Mouse (Mus musculus): ENCODE measurements at regions not wholly inside any gene's neighbourhood (a gene's known extent, or its start where the extent isn't known, plus 50 kb on each side); places are given as distances from the start of the nearest gene placed in this dataset.
"Not testable (repeated sequence)": the region's sequence is repeated elsewhere in the genome, so short reads cannot be mapped to it uniquely, and the experiment has no call there.

DNA sequence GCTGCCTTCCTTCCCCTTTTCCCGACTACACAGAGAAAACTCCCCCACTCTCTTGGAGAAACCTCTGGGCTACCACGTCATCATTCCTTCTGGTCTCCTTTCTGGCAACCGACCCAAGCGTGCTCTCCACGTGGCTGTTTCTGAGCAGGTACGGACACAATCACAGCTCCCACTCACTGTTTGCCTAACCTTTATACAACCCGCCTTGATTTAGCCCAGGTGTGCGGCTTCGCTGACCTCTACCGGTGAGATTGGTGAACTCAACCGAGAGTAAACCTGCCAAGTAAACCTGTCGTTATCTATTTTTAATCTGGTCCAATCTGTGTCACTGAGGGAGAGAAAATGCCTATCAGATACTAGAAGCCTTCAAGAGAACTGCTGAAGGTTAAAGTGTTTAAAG is 142.7 kb upstream of the Gnai1 start:
- DNase-seq (ENCODE audit: low spot score), result peak; percentile 28
- 24% methylated on average over 12 of the region's 12 CpGs for WGBS
- H3K36me3 ChIP-seq (replicated peaks), result no peaks in the 10 kb centered on the region
- H3K4me1 ChIP-seq, result no peaks in the 10 kb centered on the region
- H3K9me3 ChIP-seq, result no peaks in the 10 kb centered on the region
- H3K27ac ChIP-seq (replicated peaks), result no peak overlapping the region
- no peaks in the 10 kb centered on the region for H3K27me3 ChIP-seq (replicated peaks; ENCODE audit: low read depth, poor library complexity, severe bottlenecking)
- no peak overlapping the region for H3K4me3 ChIP-seq

DNA sequence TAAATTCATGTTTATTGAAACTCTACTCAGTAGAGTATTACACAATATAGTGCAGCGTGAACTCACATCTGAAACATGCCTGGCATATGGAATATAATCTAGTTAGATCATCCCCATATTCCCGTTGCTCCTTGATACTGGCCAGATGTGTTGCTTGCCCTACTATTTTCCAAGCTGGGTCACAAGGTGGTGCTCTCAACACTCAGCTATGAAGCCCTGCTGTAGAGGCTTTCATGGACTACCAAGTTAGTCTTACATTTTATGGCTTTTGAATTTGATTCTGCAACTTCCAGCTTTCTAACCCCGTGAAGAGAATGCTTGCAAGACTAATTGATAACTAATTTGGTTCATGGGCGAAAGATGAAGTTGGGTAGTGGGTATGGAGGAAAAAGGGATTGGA is 134.2 kb upstream of the Gnai1 start:
- no peak overlapping the region for H3K27ac ChIP-seq (replicated peaks)
- no peaks in the 10 kb centered on the region for H3K4me1 ChIP-seq
- H3K9me3 ChIP-seq, result no peaks in the 10 kb centered on the region
- no peak for DNase-seq (ENCODE audit: low spot score)
- H3K27me3 ChIP-seq (replicated peaks; ENCODE audit: low read depth, poor library complexity, severe bottlenecking), result no peaks in the 10 kb centered on the region
- H3K4me3 ChIP-seq, result no peak overlapping the region
- 76% methylated on average over 4 of the region's 4 CpGs for WGBS
- H3K36me3 ChIP-seq (replicated peaks), result no peaks in the 10 kb centered on the region

DNA sequence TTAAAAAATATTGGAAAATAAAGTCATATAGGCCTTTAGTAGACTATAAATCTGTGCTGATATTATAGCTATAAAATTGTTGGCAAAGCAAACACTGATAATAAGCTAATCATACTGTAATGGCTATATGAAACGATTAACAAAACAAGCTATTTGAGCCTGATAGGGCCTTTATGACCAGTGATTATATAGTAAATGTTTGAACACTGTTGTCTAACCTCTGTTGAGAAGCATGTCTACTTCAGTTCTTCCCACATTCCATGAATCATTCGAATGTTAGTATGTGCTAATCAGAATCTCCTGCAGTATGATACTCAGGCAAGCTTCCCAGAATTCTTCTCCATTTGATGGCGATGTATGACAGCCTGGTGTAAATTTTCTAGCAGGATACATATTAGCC is 129.6 kb upstream of the Gnai1 start:
- no peaks in the 10 kb centered on the region for H3K9me3 ChIP-seq
- no peak overlapping the region for H3K27ac ChIP-seq (replicated peaks)
- DNase-seq (ENCODE audit: low spot score), result no peak
- 85% methylated on average over 3 of the region's 3 CpGs for WGBS
- no peaks in the 10 kb centered on the region for H3K4me1 ChIP-seq
- H3K4me3 ChIP-seq, result no peak overlapping the region
- H3K36me3 ChIP-seq (replicated peaks), result no peaks in the 10 kb centered on the region
- no peaks in the 10 kb centered on the region for H3K27me3 ChIP-seq (replicated peaks; ENCODE audit: low read depth, poor library complexity, severe bottlenecking)

DNA sequence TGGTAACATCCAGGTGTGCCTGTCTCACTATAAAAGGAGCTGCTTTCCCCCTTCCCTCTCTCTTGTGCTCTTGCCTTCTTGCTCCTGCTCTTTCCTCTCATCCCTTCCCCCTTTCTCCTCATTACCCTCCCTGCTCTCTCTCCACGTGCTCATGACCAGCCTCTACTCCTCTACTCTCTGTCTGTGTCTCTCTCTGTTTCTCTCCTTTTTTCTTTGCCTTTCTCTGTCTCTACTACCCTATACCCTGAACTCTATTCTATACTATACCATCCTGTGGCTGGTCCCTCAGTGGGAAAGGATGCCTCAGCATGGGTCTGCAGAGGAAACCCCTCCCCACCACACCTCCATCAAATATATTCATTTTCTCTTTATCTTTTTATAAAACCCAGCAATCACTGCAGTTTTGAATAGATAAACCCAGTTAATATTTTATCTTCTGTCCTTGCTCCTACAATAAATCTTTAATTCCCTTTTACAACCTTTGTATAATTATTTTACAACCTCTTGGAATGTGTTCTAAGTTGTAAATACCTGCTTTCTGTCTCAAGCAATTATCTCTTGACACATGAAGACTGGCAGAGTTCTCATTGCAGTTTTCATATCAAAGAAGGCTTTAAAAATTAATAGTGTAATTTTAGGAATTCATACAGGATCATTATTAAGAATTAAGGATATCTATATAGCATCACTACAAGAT is 127.1 kb upstream of the Gnai1 start:
- Histone ChIP-seq H3K27ac (replicated peaks) (no peak overlapping the region), H3K27me3 (replicated peaks; ENCODE audit: low read depth, poor library complexity, severe bottlenecking) (no peaks in the 10 kb centered on the region), H3K9me3 (no peaks in the 10 kb centered on the region), H3K4me1 (no peaks in the 10 kb centered on the region), H3K4me3 (no peak overlapping the region), H3K36me3 (replicated peaks) (no peaks in the 10 kb centered on the region)
- no peak for DNase-seq (ENCODE audit: low spot score)
- 51% methylated on average over 1 of the region's 1 CpGs for WGBS

DNA sequence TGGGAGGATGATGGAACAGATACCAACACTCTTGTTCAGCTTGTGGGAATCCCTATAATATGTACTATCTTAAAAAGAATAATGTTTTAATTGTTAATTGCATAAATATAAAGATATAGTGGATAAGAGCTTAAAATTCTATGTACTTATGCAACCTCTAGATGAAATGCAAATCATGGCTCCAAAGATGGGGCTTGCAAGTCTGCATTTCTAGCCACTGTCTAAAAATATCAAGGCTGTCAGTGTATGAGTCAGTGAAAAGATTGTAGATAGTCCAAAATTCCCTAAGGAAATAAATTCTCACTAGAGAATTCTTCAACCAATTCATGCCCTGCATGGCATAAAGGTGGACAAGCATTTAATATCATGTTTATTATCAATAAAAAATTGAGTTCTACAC is 124.2 kb upstream of the Gnai1 start:
- H3K9me3 ChIP-seq, result no peaks in the 10 kb centered on the region
- H3K4me1 ChIP-seq, result no peaks in the 10 kb centered on the region
- DNase-seq (ENCODE audit: low spot score), result no peak
- no peaks in the 10 kb centered on the region for H3K27me3 ChIP-seq (replicated peaks; ENCODE audit: low read depth, poor library complexity, severe bottlenecking)
- H3K36me3 ChIP-seq (replicated peaks), result no peaks in the 10 kb centered on the region
- no peak overlapping the region for H3K27ac ChIP-seq (replicated peaks)
- H3K4me3 ChIP-seq, result no peak overlapping the region

DNA sequence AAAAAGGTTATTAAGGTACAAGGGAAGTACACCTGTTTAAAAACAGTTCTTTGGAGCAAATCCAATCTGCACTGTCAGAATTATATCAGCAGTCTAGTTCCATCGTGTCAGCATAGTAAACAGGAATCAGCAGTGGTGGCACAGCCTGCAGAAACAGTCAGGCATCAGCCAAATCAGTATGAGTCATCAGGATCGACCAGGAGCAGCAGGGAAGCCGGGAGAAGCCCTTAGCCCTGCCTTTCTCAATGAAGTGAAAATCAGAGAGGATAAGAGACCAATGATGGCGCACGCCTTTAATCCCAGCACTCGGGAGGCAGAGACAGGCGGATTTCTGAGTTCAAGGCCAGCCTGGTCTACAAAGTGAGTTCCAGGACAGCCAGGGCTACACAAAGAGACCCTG is 118.3 kb upstream of the Gnai1 start:
- Histone ChIP-seq H3K4me3 (no peak overlapping the region), H3K36me3 (replicated peaks) (no peaks in the 10 kb centered on the region), H3K27me3 (replicated peaks; ENCODE audit: low read depth, poor library complexity, severe bottlenecking) (no peaks in the 10 kb centered on the region), H3K4me1 (no peaks in the 10 kb centered on the region), H3K27ac (replicated peaks) (no peak overlapping the region), H3K9me3 (no peaks in the 10 kb centered on the region)
- 80% methylated on average over 7 of the region's 7 CpGs for WGBS
- DNase-seq (ENCODE audit: low spot score), result no peak

DNA sequence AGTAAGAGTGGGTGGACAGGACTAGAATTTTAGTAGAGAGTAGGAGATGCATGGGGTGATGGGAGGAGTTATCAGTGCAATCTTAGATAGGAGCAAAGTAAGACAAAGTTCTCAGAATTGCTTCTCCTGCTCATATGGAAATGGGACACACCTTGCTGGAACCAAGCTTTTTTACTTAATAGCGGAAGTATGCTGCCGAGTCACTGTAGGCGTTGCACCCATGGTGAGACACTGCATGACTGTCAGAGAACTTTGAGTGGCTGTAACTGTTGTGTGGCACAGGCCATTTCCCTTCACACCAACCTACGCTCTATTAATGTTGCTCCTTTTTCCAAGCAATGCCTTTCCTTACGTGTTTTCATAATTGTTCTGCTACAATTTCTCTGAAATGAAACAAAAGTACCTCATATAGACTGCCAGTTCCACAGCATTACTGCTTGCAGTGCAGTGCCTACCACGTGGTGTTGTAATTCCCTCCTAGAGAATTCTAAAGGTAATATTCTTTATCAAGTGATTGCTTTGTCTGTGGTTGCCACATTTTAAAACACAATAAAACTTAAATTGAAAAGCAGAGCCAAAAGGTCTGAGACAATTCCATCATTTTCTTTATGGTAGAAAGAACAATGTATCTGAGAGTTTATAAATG is 117.3 kb upstream of the Gnai1 start:
- H3K27me3 ChIP-seq (replicated peaks; ENCODE audit: low read depth, poor library complexity, severe bottlenecking), result no peaks in the 10 kb centered on the region
- 91% methylated on average over 6 of the region's 6 CpGs for whole genome bisulfite sequencing

DNA sequence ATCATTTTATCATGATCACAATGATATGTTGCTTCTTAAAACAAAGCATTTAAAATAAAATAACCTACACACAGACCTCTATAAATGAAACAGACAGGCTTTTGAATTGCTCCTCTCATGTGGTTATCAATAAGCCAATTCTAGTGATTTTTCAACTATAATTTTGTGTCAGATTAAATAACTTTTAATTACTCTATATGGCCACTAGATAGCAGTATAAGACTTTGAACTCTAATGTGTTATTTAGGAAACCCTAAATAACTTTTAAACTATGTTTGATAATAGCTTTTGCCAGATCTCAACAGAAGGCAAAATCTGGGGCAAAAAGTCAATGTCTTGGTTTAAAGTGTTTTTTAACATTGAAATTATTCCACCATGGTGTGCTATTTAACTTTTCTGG is 112.0 kb upstream of the Gnai1 start:
- Histone ChIP-seq H3K36me3 (replicated peaks) (no peaks in the 10 kb centered on the region), H3K9me3 (no peaks in the 10 kb centered on the region), H3K27ac (replicated peaks) (no peak overlapping the region), H3K27me3 (replicated peaks; ENCODE audit: low read depth, poor library complexity, severe bottlenecking) (no peaks in the 10 kb centered on the region), H3K4me1 (no peaks in the 10 kb centered on the region), H3K4me3 (no peak overlapping the region)
- no peak for DNase-seq (ENCODE audit: low spot score)

More for the DNA sequence above, 117.3 kb upstream of the Gnai1 start:
- Histone ChIP-seq H3K36me3 (replicated peaks) (no peaks in the 10 kb centered on the region), H3K9me3 (no peaks in the 10 kb centered on the region), H3K4me1 (no peaks in the 10 kb centered on the region), H3K4me3 (no peak overlapping the region), H3K27ac (replicated peaks) (no peak overlapping the region)
- no peak for DNase-seq (ENCODE audit: low spot score)

DNA sequence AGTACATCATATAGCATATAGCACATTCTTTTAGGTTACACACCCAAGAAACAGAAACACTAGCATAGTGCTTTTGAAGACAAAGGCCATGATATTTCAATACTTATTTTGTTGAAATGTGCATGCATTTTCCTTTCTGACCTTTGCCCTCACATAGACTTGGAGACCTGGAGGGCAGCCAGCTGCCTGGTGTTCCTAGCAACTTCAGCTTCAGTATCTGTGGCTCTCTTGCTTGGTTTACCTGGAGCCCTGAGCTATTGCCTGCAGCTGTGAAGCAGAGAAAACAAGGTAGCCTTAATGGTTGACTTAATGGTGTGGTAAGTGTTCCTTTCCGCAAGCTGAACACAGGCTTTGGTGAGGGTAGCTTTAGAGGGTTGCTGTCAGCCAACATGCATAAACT is 97.6 kb upstream of the Gnai1 start:
- H3K4me1 ChIP-seq, result peaks cover 3% of the 10 kb centered on the region; the same call in 1 of the 2 replicates
- no peak for DNase-seq (ENCODE audit: low spot score)
- H3K4me3 ChIP-seq, result no peak overlapping the region
- H3K36me3 ChIP-seq (replicated peaks), result no peaks in the 10 kb centered on the region
- no peak overlapping the region for H3K27ac ChIP-seq (replicated peaks)
- no peaks in the 10 kb centered on the region for H3K9me3 ChIP-seq
- WGBS, result 74% methylated on average over 1 of the region's 1 CpGs
- no peaks in the 10 kb centered on the region for H3K27me3 ChIP-seq (replicated peaks; ENCODE audit: low read depth, poor library complexity, severe bottlenecking)

DNA sequence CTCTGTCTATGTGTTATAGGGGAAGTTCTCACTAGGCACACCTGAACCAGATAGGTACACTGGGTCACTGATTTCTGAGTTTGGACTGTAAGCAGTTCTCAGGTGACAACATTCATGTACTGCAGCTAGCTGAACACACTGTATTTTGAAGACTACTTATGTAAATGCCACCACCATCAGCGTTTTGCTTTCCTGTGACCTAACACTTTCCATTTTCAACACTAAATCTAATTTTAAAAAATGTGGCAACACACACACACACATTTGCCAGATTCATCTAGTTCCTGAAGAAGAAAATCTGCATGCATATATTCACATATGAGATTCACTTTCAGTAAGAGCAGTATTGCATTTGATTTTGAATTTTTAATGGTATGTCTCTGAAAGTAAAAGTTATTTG is 96.0 kb upstream of the Gnai1 start:
- H3K27ac ChIP-seq (replicated peaks), result no peak overlapping the region
- no peaks in the 10 kb centered on the region for H3K36me3 ChIP-seq (replicated peaks)
- 92% methylated on average over 1 of the region's 1 CpGs for WGBS
- H3K9me3 ChIP-seq, result no peaks in the 10 kb centered on the region
- H3K4me1 ChIP-seq, result peaks cover 3% of the 10 kb centered on the region; the same call in 1 of the 2 replicates
- DNase-seq (ENCODE audit: low spot score), result no peak
- no peak overlapping the region for H3K4me3 ChIP-seq
- no peaks in the 10 kb centered on the region for H3K27me3 ChIP-seq (replicated peaks; ENCODE audit: low read depth, poor library complexity, severe bottlenecking)

DNA sequence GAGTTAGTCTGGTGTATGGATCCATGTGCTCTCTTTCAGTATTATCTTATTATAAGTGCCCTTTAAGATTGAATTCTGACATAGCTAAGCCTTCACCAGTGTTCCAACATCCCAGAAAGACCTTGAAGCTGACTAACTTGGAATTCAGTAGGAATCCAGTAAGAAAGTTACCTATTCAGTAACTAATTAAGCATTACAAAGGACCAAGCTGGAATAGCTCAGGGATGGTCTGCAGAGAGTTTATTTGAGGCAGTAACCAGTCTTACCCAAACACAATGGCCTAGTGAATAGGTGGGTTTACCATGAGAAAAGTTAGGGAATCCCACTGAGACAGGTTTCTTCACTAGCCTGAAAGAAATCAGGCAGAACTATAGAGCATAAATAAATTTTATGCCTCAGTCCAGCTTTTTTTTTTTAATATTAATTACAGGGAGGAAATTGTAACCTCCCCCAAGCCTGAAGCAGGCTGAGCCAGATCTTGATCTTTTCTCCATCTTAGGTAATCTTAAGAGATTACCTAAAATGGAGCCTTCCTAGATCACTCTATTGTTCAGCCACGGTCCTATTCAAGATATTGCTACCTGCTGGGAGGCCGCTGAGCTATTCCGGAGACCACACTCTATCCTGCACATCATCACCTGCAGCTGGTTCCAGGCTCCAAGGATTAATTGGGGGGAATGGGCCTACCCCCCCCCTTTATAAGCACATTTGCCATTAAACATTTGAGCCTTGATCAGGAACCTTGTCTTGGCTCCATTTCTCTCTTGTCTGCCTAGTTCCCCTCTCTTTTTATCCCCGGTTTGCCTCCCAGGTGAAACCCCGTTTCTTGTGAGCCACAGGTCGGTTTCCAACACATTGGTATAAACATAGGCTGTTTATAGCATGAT is 93.0 kb upstream of the Gnai1 start:
- H3K36me3 ChIP-seq (replicated peaks); H3K4me1 ChIP-seq; DNase-seq (ENCODE audit: low spot score); H3K9me3 ChIP-seq; H3K27ac ChIP-seq (replicated peaks); H3K27me3 ChIP-seq (replicated peaks; ENCODE audit: low read depth, poor library complexity, severe bottlenecking); H3K4me3 ChIP-seq: not testable (repeated sequence)
- WGBS, result 69% methylated on average over 6 of the region's 6 CpGs

DNA sequence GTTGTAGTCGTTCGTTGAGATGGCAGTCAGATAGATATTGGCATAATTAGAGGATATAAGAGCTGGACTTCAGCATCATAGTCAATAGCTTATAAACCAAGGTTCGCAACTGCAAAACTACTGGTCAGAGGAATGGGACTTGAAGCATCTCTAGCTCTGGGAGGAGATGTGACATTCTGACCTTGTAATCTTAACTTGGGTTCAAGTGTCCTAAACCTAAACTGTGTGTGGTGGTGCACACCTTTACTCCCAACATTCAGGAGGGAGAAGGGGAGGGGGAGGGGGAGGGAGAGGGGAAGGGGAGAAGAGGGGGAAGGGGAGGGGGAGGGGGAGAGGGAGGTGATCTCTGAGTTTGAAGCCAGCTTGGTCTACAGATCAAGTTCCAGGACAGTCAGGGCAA is 89.1 kb upstream of the Gnai1 start:
- Histone ChIP-seq H3K27ac (replicated peaks) (no peak overlapping the region), H3K36me3 (replicated peaks) (no peaks in the 10 kb centered on the region), H3K9me3 (no peaks in the 10 kb centered on the region), H3K27me3 (replicated peaks; ENCODE audit: low read depth, poor library complexity, severe bottlenecking) (no peaks in the 10 kb centered on the region), H3K4me3 (no peak overlapping the region), H3K4me1 (no peaks in the 10 kb centered on the region)
- DNase-seq (ENCODE audit: low spot score), result no peak
- 86% methylated on average over 3 of the region's 3 CpGs for WGBS

DNA sequence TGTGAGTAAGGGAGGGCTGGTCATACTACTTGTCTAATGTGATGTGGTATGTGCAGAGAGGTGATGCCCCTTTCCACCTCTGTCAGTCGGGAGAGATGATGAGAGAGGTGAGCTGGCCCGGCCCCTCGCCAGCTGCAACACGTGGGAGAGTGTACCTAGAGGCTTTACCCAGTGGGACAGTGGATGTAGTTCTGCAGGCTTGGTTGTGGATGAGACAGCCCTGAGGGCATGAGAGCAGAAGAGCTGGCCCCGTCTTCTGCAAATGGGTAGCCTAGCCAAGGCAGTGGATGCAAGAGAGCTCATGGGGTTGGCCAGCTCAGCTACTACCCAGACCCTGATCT is 88.1 kb upstream of the Gnai1 start:
- H3K4me1 ChIP-seq, result no peaks in the 10 kb centered on the region
- no peak overlapping the region for H3K27ac ChIP-seq (replicated peaks)
- H3K4me3 ChIP-seq, result no peak overlapping the region
- H3K27me3 ChIP-seq (replicated peaks; ENCODE audit: low read depth, poor library complexity, severe bottlenecking), result no peaks in the 10 kb centered on the region
- H3K36me3 ChIP-seq (replicated peaks), result no peaks in the 10 kb centered on the region
- no peak for DNase-seq (ENCODE audit: low spot score)
- 91% methylated on average over 5 of the region's 5 CpGs for WGBS
- no peaks in the 10 kb centered on the region for H3K9me3 ChIP-seq

All from embryonic facial prominence, embryonic 10.5 days (tissue).